Mouse (Mus musculus) liver, adult 2 months (tissue): Measurements from ENCODE around the gene Ssbp2.

ENCODE experiments used
- CTCF ChIP-seq: fragments of 200-500 bp; IDR thresholded peaks from 2 replicates; pipeline ENCODE4 v1.5.1; 2011; ENCODE audit warnings: low read depth, low read length, control low read depth
- POLR2A ChIP-seq: fragments of 200-500 bp; IDR thresholded peaks from 2 replicates; pipeline ENCODE4 v1.6.1; 2011; ENCODE audit warnings: low read length, control low read depth; ENCODE audit not compliant: insufficient read depth; ENCODE audit errors: extremely low read depth

DNA sequence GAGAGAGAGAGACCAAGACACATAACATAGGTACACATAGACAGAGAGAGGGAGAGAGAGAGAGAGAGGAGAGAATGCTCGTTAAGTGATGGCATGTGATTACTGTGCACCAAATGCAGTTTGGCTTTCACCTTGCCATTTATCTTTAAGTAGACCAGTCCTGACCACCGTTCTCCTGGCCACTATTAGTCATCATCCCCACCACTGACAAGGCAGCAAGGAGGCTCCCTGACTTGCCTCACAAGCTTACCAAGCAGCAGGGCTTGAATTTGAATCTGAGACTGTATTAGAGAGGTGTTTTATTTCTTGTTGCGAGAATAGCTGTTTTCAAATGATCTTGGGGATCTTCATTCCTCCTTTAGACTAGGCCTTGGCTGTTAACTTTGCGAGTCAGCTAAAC, 44.2 kb upstream of the Ssbp2 start:
- TF ChIP-seq POLR2A, result no peak
- TF ChIP-seq CTCF, result no peak
